ENCODE assay signal across 11 mouse cellular contexts in genomic region chr1:25828071-25828755, GRCm38 (mm10). TPM values are rescaled to one million over a fixed set of nuclear protein-coding genes. Genes with fewer than 3 reads are reported as not detected.
A peak's percentile ranks its signal among the peaks of the same experiment; 100 is the strongest.
DNase-seq lines count a peak whose midpoint lies in the region; ATAC-seq and TF ChIP-seq lines count a peak whose summit lies in the region.
"Had no signal": no experiment of that assay in that cellular context is flagged by ENCODE, and none has a peak within 500 bp of the region (broad histone marks: within the 10 kb centered on the region; RNA-seq: fewer than 3 reads in every experiment).

No protein-coding gene starts in this region.

- WGBS in heart, embryonic 13.5 days, result 59% methylated on average over 9 of the region's 9 CpGs
- WGBS in embryonic facial prominence, embryonic 10.5 days, result 74% methylated on average over 9 of the region's 9 CpGs
- WGBS in hindbrain, embryonic 16.5 days, result 32% methylated on average over 9 of the region's 9 CpGs
- WGBS in olfactory bulb, adult 2 months, result 18% methylated on average over 9 of the region's 9 CpGs
- WGBS in kidney, embryonic 16.5 days, result 76% methylated on average over 9 of the region's 9 CpGs

- H3K36me3 ChIP-seq in heart, embryonic 13.5 days, result no peaks in the 10 kb centered on the region
- no peaks in the 10 kb centered on the region for H3K36me3 ChIP-seq in embryonic facial prominence, embryonic 10.5 days (replicated peaks)
- H3K36me3 ChIP-seq in hindbrain, embryonic 16.5 days (ENCODE audit: control insufficient read depth, insufficient read depth, low read length), result no peaks in the 10 kb centered on the region
- H3K36me3 ChIP-seq in kidney, embryonic 16.5 days (ENCODE audit: insufficient read depth, low read length), result no peaks in the 10 kb centered on the region

- peaks cover 57% of the 10 kb centered on the region for H3K27me3 ChIP-seq in heart, embryonic 13.5 days (replicated peaks)
- peaks cover 37% of the 10 kb centered on the region for H3K27me3 ChIP-seq in embryonic facial prominence, embryonic 10.5 days (replicated peaks; ENCODE audit: low read depth, poor library complexity, severe bottlenecking)
- no peaks in the 10 kb centered on the region for H3K27me3 ChIP-seq in hindbrain, embryonic 16.5 days (replicated peaks; ENCODE audit: control insufficient read depth, insufficient read depth, low read length)
- H3K27me3 ChIP-seq in kidney, embryonic 16.5 days (ENCODE audit: insufficient read depth, low read length), result peaks cover 45% of the 10 kb centered on the region

- H3K4me3 ChIP-seq in heart, embryonic 13.5 days, result peak overlapping the region; percentile 67
- H3K4me3 ChIP-seq in embryonic facial prominence, embryonic 10.5 days, result peak overlapping the region; percentile 62
- peak overlapping the region; percentile 67 for H3K4me3 ChIP-seq in hindbrain, embryonic 16.5 days (ENCODE audit: low read length)
- peak overlapping the region; percentile 37 for H3K4me3 ChIP-seq in olfactory bulb, adult 2 months (ENCODE audit: insufficient read depth, low read depth, low read length)
- no peak overlapping the region for H3K4me3 ChIP-seq in kidney, embryonic 16.5 days (ENCODE audit: low read length)

- no peak for TF ChIP-seq POLR2A in olfactory bulb, adult 2 months (IDR thresholded peaks at IDR 0.05; ENCODE audit: insufficient read depth, low read depth, low read length)

- H3K4me2 ChIP-seq in heart, embryonic 13.5 days, result 0 out of 2 replicates have a peak overlapping the region, but pooled peaks have one; percentile 87
- H3K4me2 ChIP-seq in hindbrain, embryonic 16.5 days (ENCODE audit: low read length), result peak overlapping the region; percentile 84
- H3K4me2 ChIP-seq in kidney, embryonic 16.5 days (replicated peaks; ENCODE audit: low read depth, low read length), result no peak overlapping the region

- ATAC-seq in heart, embryonic 13.5 days (ENCODE audit: extremely low read depth, insufficient number of reproducible peaks, low FRiP score, low TSS enrichment), result no peak
- ATAC-seq in hindbrain, embryonic 16.5 days, result no peak
- no peak for ATAC-seq in kidney, embryonic 16.5 days (ENCODE audit: low FRiP score, low TSS enrichment)

- no peak overlapping the region for H3K27ac ChIP-seq in heart, embryonic 13.5 days (replicated peaks)
- no peak overlapping the region for H3K27ac ChIP-seq in embryonic facial prominence, embryonic 10.5 days (replicated peaks)
- H3K27ac ChIP-seq in hindbrain, embryonic 16.5 days (ENCODE audit: low read depth, low read length), result peak overlapping the region; percentile 54
- no peak overlapping the region for H3K27ac ChIP-seq in olfactory bulb, adult 2 months (ENCODE audit: insufficient read depth, low read depth, low read length)
- no peak overlapping the region for H3K27ac ChIP-seq in kidney, embryonic 16.5 days (ENCODE audit: low read length)
- H3K27ac ChIP-seq: kidney, postnatal 0 days had no signal

- 0 out of 2 replicates have a peak, but pooled peaks cover 9% of the 10 kb centered on the region for H3K4me1 ChIP-seq in heart, embryonic 13.5 days
- peaks cover 20% of the 10 kb centered on the region for H3K4me1 ChIP-seq in embryonic facial prominence, embryonic 10.5 days
- peaks cover 21% of the 10 kb centered on the region for H3K4me1 ChIP-seq in hindbrain, embryonic 16.5 days (ENCODE audit: control insufficient read depth, insufficient read depth, low read depth, low read length)
- peaks cover 4% of the 10 kb centered on the region; the same call in 1 of the 2 replicates for H3K4me1 ChIP-seq in olfactory bulb, adult 2 months (ENCODE audit: control insufficient read depth, insufficient read depth, low read length)
- no peaks in the 10 kb centered on the region for H3K4me1 ChIP-seq in kidney, embryonic 16.5 days (ENCODE audit: insufficient read depth, low read length)

- H3K9ac ChIP-seq in heart, embryonic 13.5 days, result no peak overlapping the region
- H3K9ac ChIP-seq in hindbrain, embryonic 16.5 days (ENCODE audit: low read depth, low read length), result peak overlapping the region; percentile 90
- H3K9ac ChIP-seq in kidney, embryonic 16.5 days (replicated peaks; ENCODE audit: low read length), result no peak overlapping the region

- TF ChIP-seq CTCF in olfactory bulb, adult 2 months (IDR thresholded peaks at IDR 0.05; ENCODE audit: insufficient read depth, low read depth, low read length), result no peak

- no peaks in the 10 kb centered on the region for H3K9me3 ChIP-seq in heart, embryonic 13.5 days
- no peaks in the 10 kb centered on the region for H3K9me3 ChIP-seq in embryonic facial prominence, embryonic 10.5 days
- no peaks in the 10 kb centered on the region for H3K9me3 ChIP-seq in hindbrain, embryonic 16.5 days (ENCODE audit: control insufficient read depth, low read length)
- no peaks in the 10 kb centered on the region for H3K9me3 ChIP-seq in kidney, embryonic 16.5 days (ENCODE audit: low read length)

- no peak for DNase-seq in heart, adult 18-20 months
- no peak for DNase-seq in embryonic facial prominence, embryonic 10.5 days (ENCODE audit: low spot score)
- no peak for DNase-seq in kidney, adult 18-20 months
- DNase-seq in lung, postnatal 36 days, result no peak
- DNase-seq: gastrocnemius, postnatal 36 days had no signal

RNA-seq across cellular contexts. Expression of gene Adgrb3, which starts 1.3 kb away (rescaled TPM):
- polyA plus RNA-seq in heart, embryonic 13.5 days (2015; fragmentation: Nextera tagmentation; extraction: Ambion mirVana), result 0.21 and 0.43 TPM in 2 replicates
- total RNA-seq in heart, adult 18-20 months (2021), result not detected
- 1.4 and 1.7 TPM in 2 replicates for polyA plus RNA-seq in embryonic facial prominence, embryonic 10.5 days (2016; fragmentation: Nextera tagmentation; extraction: Ambion mirVana)
- polyA plus RNA-seq in hindbrain, embryonic 16.5 days (2015; fragmentation: Nextera tagmentation; extraction: Ambion mirVana), result 52.9 and 54.7 TPM in 2 replicates
- polyA plus RNA-seq in olfactory bulb, adult 2 months (2012; ENCODE audit: insufficient read depth, insufficient read length, low replicate concordance, missing spikeins), result not detected in 2 replicates
- 0.45 and 0.53 TPM in 2 replicates for polyA plus RNA-seq in kidney, embryonic 16.5 days (2015; fragmentation: Nextera tagmentation; extraction: Ambion mirVana)
- polyA plus RNA-seq: liver, embryonic 16.5 days had no signal
